Mouse (Mus musculus) kidney, adult 11 months (tissue): ENCODE results near the gene Rasgef1b.

Experiments used
- DNase-seq: peaks from one replicate; pipeline ENCODE4 v3.0.0; 2022

The Rasgef1b gene

GRCm38 (mm10) chr5:99526797-99527201 lies 202.1 kb downstream of the Rasgef1b start:
- DNase-seq, result peak; percentile 41

- DNase-seq, result no peak
Measured at GRCm38 (mm10) chr5:99525649-99526048, 203.2 kb downstream of the Rasgef1b start.

GRCm38 (mm10) chr5:99522571-99523269 lies 206.1 kb downstream of the Rasgef1b start:
- DNase-seq, result no peak

GRCm38 (mm10) chr5:99521411-99521810 lies 207.5 kb downstream of the Rasgef1b start:
- DNase-seq, result no peak

- no peak for DNase-seq
Measured at GRCm38 (mm10) chr5:99519556-99519955, 209.3 kb downstream of the Rasgef1b start.

- DNase-seq, result no peak
Measured at GRCm38 (mm10) chr5:99519023-99519422, 209.8 kb downstream of the Rasgef1b start.

GRCm38 (mm10) chr5:99516207-99516606 lies 212.7 kb downstream of the Rasgef1b start:
- DNase-seq, result no peak

GRCm38 (mm10) chr5:99515764-99516163 lies 213.1 kb downstream of the Rasgef1b start:
- no peak for DNase-seq

- no peak for DNase-seq
Measured at GRCm38 (mm10) chr5:99513209-99513880, 215.5 kb downstream of the Rasgef1b start.

- no peak for DNase-seq
Measured at GRCm38 (mm10) chr5:99511081-99511480, 217.8 kb downstream of the Rasgef1b start.

GRCm38 (mm10) chr5:99506109-99506508 lies 222.8 kb downstream of the Rasgef1b start:
- no peak for DNase-seq

GRCm38 (mm10) chr5:99504349-99504830 lies 224.5 kb downstream of the Rasgef1b start:
- no peak for DNase-seq

GRCm38 (mm10) chr5:99502681-99503080 lies 226.2 kb downstream of the Rasgef1b start:
- DNase-seq, result no peak

GRCm38 (mm10) chr5:99499404-99500089 lies 229.3 kb downstream of the Rasgef1b start:
- DNase-seq, result no peak

- DNase-seq, result no peak
Measured at GRCm38 (mm10) chr5:99497856-99498255, 231.0 kb downstream of the Rasgef1b start.

GRCm38 (mm10) chr5:99496931-99497782 lies 231.7 kb downstream of the Rasgef1b start:
- DNase-seq, result no peak

GRCm38 (mm10) chr5:99496157-99496453 lies 232.8 kb downstream of the Rasgef1b start:
- DNase-seq, result no peak

- DNase-seq, result no peak
Measured at GRCm38 (mm10) chr5:99495354-99496156, 233.3 kb downstream of the Rasgef1b start.

GRCm38 (mm10) chr5:99493861-99494260 lies 235.0 kb downstream of the Rasgef1b start:
- DNase-seq, result no peak

GRCm38 (mm10) chr5:99493017-99493416 lies 235.8 kb downstream of the Rasgef1b start:
- no peak for DNase-seq

GRCm38 (mm10) chr5:99488479-99489158 lies 240.2 kb downstream of the Rasgef1b start:
- DNase-seq, result no peak
